Mouse (Mus musculus): ENCODE measurements around the gene Gm47189. TPM values are rescaled to one million over a fixed set of nuclear protein-coding genes. Genes with fewer than 3 reads are reported as not detected.

Gene Gm47189
- not detected for total RNA-seq (2023)

DNA sequence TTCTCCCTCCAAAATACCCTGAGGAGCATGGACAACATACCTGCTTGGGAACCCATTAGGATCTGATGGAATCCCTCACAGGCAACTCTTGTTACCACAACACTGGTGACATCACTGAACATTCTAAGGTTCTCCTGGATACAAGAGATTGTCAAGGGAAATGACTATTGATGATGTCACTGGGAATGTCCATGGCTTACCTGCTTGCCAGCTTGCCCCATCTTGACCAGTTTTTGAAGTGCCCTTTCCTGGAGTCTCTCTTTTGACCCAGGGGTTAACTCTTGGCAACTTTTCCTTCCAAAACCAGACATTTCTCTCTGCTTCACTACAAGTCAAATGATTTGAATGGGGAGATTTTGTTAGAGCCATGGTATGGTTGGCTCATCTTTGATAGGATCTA, at the start of gene Gm47189:
TSS of gene Gm47189 (minus strand) at position 101 of the 400 bp plus-strand sequence.

DNA sequence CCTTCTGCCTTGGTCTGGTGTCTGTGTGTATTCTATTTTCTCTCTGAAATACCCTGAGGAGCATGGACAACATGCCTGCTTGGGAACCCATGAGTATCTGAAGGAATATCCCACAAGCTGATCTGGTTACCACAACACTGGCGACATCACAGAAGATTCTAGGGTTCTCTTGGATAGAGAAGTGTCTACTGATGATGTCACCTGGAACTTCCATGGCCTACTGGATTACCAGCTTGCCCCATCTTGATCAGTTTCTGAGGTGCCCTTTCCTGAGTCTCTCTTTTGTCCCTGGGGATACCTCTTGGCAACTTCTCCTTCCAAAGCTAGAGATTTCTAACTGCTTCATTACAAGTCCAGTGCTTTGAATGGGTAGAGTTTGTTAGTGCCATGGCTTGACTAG, 21.7 kb downstream of the Gm47189 start, which contains the start of gene Gm7929:
TSS of gene Gm7929 (minus strand) at position 101 of the 400 bp plus-strand sequence.

Other genes starting within 250 kb of the Gm47189 start
- gene Gm7970, start 216.9 kb downstream of the Gm47189 start, total RNA-seq (2023): not detected
- gene 1700049E17Rik2, start 199.2 kb downstream of the Gm47189 start, total RNA-seq (2023): not detected
- not detected for gene Gm3072, start 147.8 kb downstream of the Gm47189 start, total RNA-seq (2023)
- gene Gm3676, start 126.0 kb downstream of the Gm47189 start, total RNA-seq (2023): not detected
- not detected for gene Gm8068, start 70.6 kb downstream of the Gm47189 start, total RNA-seq (2023)
- gene Gm7929, start 21.8 kb downstream of the Gm47189 start, total RNA-seq (2023): not detected
- not detected for gene Gm7980, start 134.8 kb upstream of the Gm47189 start, total RNA-seq (2023)
- not detected for gene 1700049E17Rik1, start 152.5 kb upstream of the Gm47189 start, total RNA-seq (2023)
- not detected for gene 1700024B05Rik, start 171.6 kb upstream of the Gm47189 start, total RNA-seq (2023)
- gene Gm6401, start 195.5 kb upstream of the Gm47189 start, total RNA-seq (2023): not detected
- not detected for gene Gm3543, start 210.9 kb upstream of the Gm47189 start, total RNA-seq (2023)